Mouse (Mus musculus) forebrain, embryonic 10.5 days (tissue): ENCODE data around the gene Olfr190. TPM values are rescaled to one million over a fixed set of nuclear protein-coding genes. Genes with fewer than 3 reads are reported as not detected.
"Not testable (repeated sequence)": the region's sequence is repeated elsewhere in the genome, so short reads cannot be mapped to it uniquely, and the experiment has no call there.

ENCODE experiments used
- DNase-seq: peaks from one replicate; pipeline ENCODE4 v3.0.0-alpha.2; 2017; ENCODE audit warnings: low spot score; ENCODE audit errors: extremely low spot score
- H3K27ac ChIP-seq: fragments of 300-500 bp; sonication (generic); 2 replicates; pipeline ENCODE4 v1.5.1; 2016; ENCODE audit warnings: mild to moderate bottlenecking
- H3K27me3 ChIP-seq: fragments of 300-500 bp; sonication (generic); 2 replicates; pipeline ENCODE4 v1.6.1; 2016; ENCODE audit warnings: mild to moderate bottlenecking; ENCODE audit not compliant: poor library complexity, severe bottlenecking
- H3K36me3 ChIP-seq: fragments of 300-500 bp; sonication (generic); replicated peaks from 2 replicates; pipeline ENCODE4 v1.6.1; 2016; ENCODE audit warnings: mild to moderate bottlenecking, moderate library complexity
- H3K4me1 ChIP-seq: fragments of 300-500 bp; sonication (generic); 2 replicates; pipeline ENCODE4 v1.6.1; 2016
- H3K4me3 ChIP-seq: fragments of 300-500 bp; sonication (generic); 2 replicates; pipeline ENCODE4 v1.5.1; 2016; ENCODE audit warnings: mild to moderate bottlenecking, moderate library complexity
- H3K9me3 ChIP-seq: fragments of 300-500 bp; sonication (generic); 2 replicates; pipeline ENCODE4 v1.6.1; 2016; ENCODE audit warnings: mild to moderate bottlenecking, moderate library complexity
- WGBS: fragments of 180-500 bp; shearing (Covaris S2); methylation state at CpG from one replicate; pipeline ENCODE4 v1.1.7; 2016; 5-methylcytosine and 5-hydroxymethylcytosine counted together
- polyA plus RNA-seq: library from polyadenylated mRNA; unstranded; fragments of >200 nt; fragmentation: Nextera tagmentation; extraction: Ambion mirVana; gene quantifications from 2 replicates; pipeline ENCODE4 v1.2.1, GENCODE M21; 2016

Gene Olfr190
- polyA plus RNA-seq, result not detected in 2 replicates

- no peak within 1 kb of the TSS for H3K27ac ChIP-seq
- 91% methylated on average over 5 of the region's 5 CpGs for WGBS
- no peaks in the 10 kb centered on the region for H3K4me1 ChIP-seq
- H3K4me3 ChIP-seq, result no peak within 1 kb of the TSS
- no peak for DNase-seq
- H3K9me3 ChIP-seq, result no peaks in the 10 kb centered on the region
- no peaks in the 10 kb centered on the region for H3K36me3 ChIP-seq
- H3K27me3 ChIP-seq, result no peaks in the 10 kb centered on the region
Measured at GRCm38 (mm10) chr16:59077905-59078304, at the start of gene Olfr190. Gene Olfr190, minus strand, starts transcription at chr16:59078005.

GRCm38 (mm10) chr16:59120969-59121368 is 43.2 kb upstream of the Olfr190 start, which contains the start of gene Olfr194:
Gene Olfr194, minus strand, starts transcription at chr16:59121069.
- Histone ChIP-seq H3K36me3 (no peaks in the 10 kb centered on the region), H3K4me3 (no peak within 1 kb of the TSS), H3K27me3 (no peaks in the 10 kb centered on the region), H3K4me1 (no peaks in the 10 kb centered on the region), H3K9me3 (peaks cover 3% of the 10 kb centered on the region; the same call in 1 of the 2 replicates), H3K27ac (no peak within 1 kb of the TSS)
- no peak for DNase-seq

GRCm38 (mm10) chr16:59111781-59112180 is 34.0 kb upstream of the Olfr190 start, which contains the start of gene Olfr193:
Gene Olfr193, minus strand, starts transcription at chr16:59111881.
- H3K27ac ChIP-seq, result no peak within 1 kb of the TSS
- H3K4me3 ChIP-seq, result no peak within 1 kb of the TSS
- H3K4me1 ChIP-seq, result no peaks in the 10 kb centered on the region
- no peaks in the 10 kb centered on the region for H3K27me3 ChIP-seq
- H3K9me3 ChIP-seq, result peaks cover 3% of the 10 kb centered on the region; the same call in 1 of the 2 replicates
- no peak for DNase-seq
- H3K36me3 ChIP-seq, result no peaks in the 10 kb centered on the region
- WGBS, result 93% methylated on average over 1 of the region's 1 CpGs

- not testable (repeated sequence) for H3K27ac ChIP-seq, H3K4me3 ChIP-seq, H3K4me1 ChIP-seq, H3K9me3 ChIP-seq, DNase-seq, H3K36me3 ChIP-seq, H3K27me3 ChIP-seq
- WGBS, result 81% methylated on average over 5 of the region's 5 CpGs
Measured at GRCm38 (mm10) chr16:59108522-59108921, 30.7 kb upstream of the Olfr190 start.

- WGBS, result 84% methylated on average over 2 of the region's 2 CpGs
Measured at GRCm38 (mm10) chr16:59105312-59105711, 27.5 kb upstream of the Olfr190 start.

GRCm38 (mm10) chr16:59089722-59090121 is 11.9 kb upstream of the Olfr190 start, which contains the start of gene Olfr191:
Gene Olfr191, minus strand, starts transcription at chr16:59089822.
- H3K4me3 ChIP-seq, H3K4me1 ChIP-seq, H3K36me3 ChIP-seq, H3K27me3 ChIP-seq, H3K9me3 ChIP-seq, DNase-seq, H3K27ac ChIP-seq: not testable (repeated sequence)
- WGBS, result 77% methylated on average over 1 of the region's 1 CpGs

More at GRCm38 (mm10) chr16:59105312-59105711, 27.5 kb upstream of the Olfr190 start:
- Histone ChIP-seq H3K27me3 (no peaks in the 10 kb centered on the region), H3K4me3 (no peak overlapping the region), H3K27ac (no peak overlapping the region), H3K4me1 (no peaks in the 10 kb centered on the region), H3K9me3 (0 out of 2 replicates have a peak, but pooled peaks cover 4% of the 10 kb centered on the region), H3K36me3 (no peaks in the 10 kb centered on the region)
- no peak for DNase-seq

GRCm38 (mm10) chr16:59081113-59081512 is 3.3 kb upstream of the Olfr190 start:
- H3K9me3 ChIP-seq, H3K36me3 ChIP-seq, H3K4me3 ChIP-seq, H3K27me3 ChIP-seq, H3K27ac ChIP-seq, DNase-seq, H3K4me1 ChIP-seq: not testable (repeated sequence)
- 86% methylated on average over 2 of the region's 2 CpGs for WGBS

GRCm38 (mm10) chr16:59073520-59073919 is 4.3 kb downstream of the Olfr190 start:
- H3K27ac ChIP-seq, result no peak overlapping the region
- no peak for DNase-seq
- no peaks in the 10 kb centered on the region for H3K4me1 ChIP-seq
- WGBS, result 92% methylated on average over 1 of the region's 1 CpGs
- no peaks in the 10 kb centered on the region for H3K9me3 ChIP-seq
- no peaks in the 10 kb centered on the region for H3K27me3 ChIP-seq
- no peak overlapping the region for H3K4me3 ChIP-seq
- H3K36me3 ChIP-seq, result no peaks in the 10 kb centered on the region

GRCm38 (mm10) chr16:59071755-59072154 is 6.0 kb downstream of the Olfr190 start:
- Histone ChIP-seq H3K4me3 (no peak overlapping the region), H3K9me3 (no peaks in the 10 kb centered on the region), H3K36me3 (no peaks in the 10 kb centered on the region), H3K27me3 (no peaks in the 10 kb centered on the region), H3K4me1 (no peaks in the 10 kb centered on the region), H3K27ac (no peak overlapping the region)
- no peak for DNase-seq

- WGBS, result 86% methylated on average over 3 of the region's 3 CpGs
- H3K9me3 ChIP-seq, H3K4me3 ChIP-seq, DNase-seq, H3K36me3 ChIP-seq, H3K4me1 ChIP-seq, H3K27me3 ChIP-seq, H3K27ac ChIP-seq: not testable (repeated sequence)
Measured at GRCm38 (mm10) chr16:59062411-59062810, 15.4 kb downstream of the Olfr190 start.

GRCm38 (mm10) chr16:59049286-59049685 is 28.5 kb downstream of the Olfr190 start:
- DNase-seq, H3K4me3 ChIP-seq, H3K27me3 ChIP-seq, H3K9me3 ChIP-seq, H3K27ac ChIP-seq, H3K4me1 ChIP-seq, H3K36me3 ChIP-seq: not testable (repeated sequence)
- 94% methylated on average over 2 of the region's 2 CpGs for whole genome bisulfite sequencing

GRCm38 (mm10) chr16:59048860-59049259 is 28.9 kb downstream of the Olfr190 start:
- WGBS, result 84% methylated on average over 1 of the region's 1 CpGs
- no peak overlapping the region for H3K27ac ChIP-seq
- no peaks in the 10 kb centered on the region for H3K4me1 ChIP-seq
- no peaks in the 10 kb centered on the region for H3K36me3 ChIP-seq
- no peaks in the 10 kb centered on the region for H3K27me3 ChIP-seq
- no peak for DNase-seq
- no peaks in the 10 kb centered on the region for H3K9me3 ChIP-seq
- H3K4me3 ChIP-seq, result no peak overlapping the region

GRCm38 (mm10) chr16:59047579-59047978 is 30.2 kb downstream of the Olfr190 start:
- Histone ChIP-seq H3K9me3 (no peaks in the 10 kb centered on the region), H3K36me3 (no peaks in the 10 kb centered on the region), H3K27me3 (no peaks in the 10 kb centered on the region), H3K4me1 (no peaks in the 10 kb centered on the region), H3K4me3 (no peak overlapping the region), H3K27ac (no peak overlapping the region)
- no peak for DNase-seq
- WGBS, result 81% methylated on average over 4 of the region's 4 CpGs

GRCm38 (mm10) chr16:59045835-59046234 is 32.0 kb downstream of the Olfr190 start:
- Histone ChIP-seq H3K4me1 (no peaks in the 10 kb centered on the region), H3K9me3 (no peaks in the 10 kb centered on the region), H3K27me3 (no peaks in the 10 kb centered on the region), H3K4me3 (no peak overlapping the region), H3K27ac (no peak overlapping the region), H3K36me3 (no peaks in the 10 kb centered on the region)
- 84% methylated on average over 3 of the region's 3 CpGs for WGBS
- no peak for DNase-seq
